Mouse (Mus musculus) liver, embryonic 13.5 days (tissue): ENCODE measurements around the gene Vmn1r48. TPM values are rescaled to one million over a fixed set of nuclear protein-coding genes. Genes with fewer than 3 reads are reported as not detected.
"Not testable (repeated sequence)": the region's sequence is repeated elsewhere in the genome, so short reads cannot be mapped to it uniquely, and the experiment has no call there.

ENCODE experiments used
- ATAC-seq: fragments of 200-750 bp; cut with Nextera tagmentation; 2 replicates; pipeline ENCODE4 v1.8.0; 2017; ENCODE audit warnings: low read depth, mild to moderate bottlenecking, moderate number of reproducible peaks, moderate library complexity
- DNase-seq: peaks from one replicate; pipeline ENCODE4 v3.0.0; 2022
- H3K27ac ChIP-seq: fragments of 300-500 bp; sonication (generic); 2 replicates; pipeline ENCODE4 v1.5.1; 2015; ENCODE audit warnings: moderate library complexity, mild to moderate bottlenecking, inconsistent platforms
- H3K27me3 ChIP-seq: fragments of 300-500 bp; sonication (generic); 2 replicates; pipeline ENCODE4 v1.6.1; 2015; ENCODE audit warnings: mild to moderate bottlenecking, inconsistent platforms
- H3K36me3 ChIP-seq: fragments of 300-500 bp; sonication (generic); 2 replicates; pipeline ENCODE4 v1.6.1; 2015; ENCODE audit warnings: mild to moderate bottlenecking, inconsistent platforms
- H3K4me1 ChIP-seq: fragments of 300-500 bp; sonication (generic); replicated peaks from 2 replicates; pipeline ENCODE4 v1.6.1; 2015; ENCODE audit warnings: inconsistent platforms
- H3K4me2 ChIP-seq: fragments of 300-500 bp; sonication (generic); 2 replicates; pipeline ENCODE4 v1.6.1; 2015; ENCODE audit warnings: inconsistent platforms, mild to moderate bottlenecking, moderate library complexity
- H3K4me3 ChIP-seq: fragments of 300-500 bp; sonication (generic); replicated peaks from 2 replicates; pipeline ENCODE4 v1.5.1; 2015; ENCODE audit warnings: mild to moderate bottlenecking, inconsistent platforms
- H3K9ac ChIP-seq: fragments of 300-500 bp; sonication (generic); 2 replicates; pipeline ENCODE4 v1.6.1; 2015; ENCODE audit warnings: mild to moderate bottlenecking, inconsistent platforms
- H3K9me3 ChIP-seq: fragments of 300-500 bp; sonication (generic); replicated peaks from 2 replicates; pipeline ENCODE4 v1.6.1; 2016; ENCODE audit warnings: inconsistent platforms
- WGBS: fragments of 180-500 bp; shearing (Covaris S2); methylation state at CpG from one replicate; pipeline ENCODE4 v1.1.7; 2015; ENCODE audit not compliant: insufficient replicate concordance; 5-methylcytosine and 5-hydroxymethylcytosine counted together
- polyA plus RNA-seq: library from polyadenylated mRNA; unstranded; fragments of >200 nt; fragmentation: Nextera tagmentation; extraction: Ambion mirVana; gene quantifications from 2 replicates; pipeline ENCODE4 v1.2.1, GENCODE M21; 2015

Gene Vmn1r48
- not detected in 2 replicates for polyA plus RNA-seq

GRCm38 (mm10) chr6:90036741-90037140 is at the start of gene Vmn1r48:
Gene Vmn1r48 (minus strand): TSS chr6:90036841.
- not testable (repeated sequence) for H3K36me3 ChIP-seq, H3K4me3 ChIP-seq, H3K9me3 ChIP-seq, H3K27me3 ChIP-seq, DNase-seq, H3K27ac ChIP-seq, H3K9ac ChIP-seq, ATAC-seq, H3K4me2 ChIP-seq, H3K4me1 ChIP-seq
- no CpG with 5 or more reads among the region's 2 CpGs for WGBS

DNA sequence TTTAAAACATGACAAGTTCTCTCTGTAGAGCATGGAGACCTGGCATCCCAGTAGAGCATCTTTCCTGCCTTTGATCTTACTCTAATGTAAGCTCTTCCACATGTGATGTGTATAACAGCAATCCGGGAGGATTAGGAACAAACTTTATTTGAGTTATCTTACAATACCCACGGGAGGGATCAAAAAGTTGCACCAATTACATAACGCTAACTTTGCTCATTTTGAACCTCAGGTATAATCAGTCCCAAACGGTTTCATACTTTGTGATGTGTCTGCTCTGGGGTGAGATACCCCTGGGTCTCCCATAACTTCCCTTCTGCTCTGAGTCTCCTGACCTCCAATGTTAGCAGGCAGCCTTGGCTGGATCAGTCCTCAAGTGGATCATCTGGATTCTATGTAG is 41.8 kb upstream of the Vmn1r48 start, which contains the start of gene Vmn1r49:
Gene Vmn1r49 (minus strand): TSS at position 101 of the 400 bp plus-strand sequence.
- ATAC-seq (no peak), DNase-seq (no peak)
- no peak within 1 kb of the TSS for H3K4me3 ChIP-seq
- whole genome bisulfite sequencing, result 48% methylated on average over 4 of the region's 4 CpGs
- H3K27ac ChIP-seq, result no peak within 1 kb of the TSS
- H3K4me1 ChIP-seq, result no peaks in the 10 kb centered on the region
- no peaks in the 10 kb centered on the region for H3K36me3 ChIP-seq
- H3K4me2 ChIP-seq, result no peak within 1 kb of the TSS
- 0 out of 2 replicates have a peak, but pooled peaks cover 7% of the 10 kb centered on the region for H3K9me3 ChIP-seq
- H3K27me3 ChIP-seq, result no peaks in the 10 kb centered on the region
- H3K9ac ChIP-seq, result no peak within 1 kb of the TSS

- ATAC-seq, H3K27ac ChIP-seq, H3K4me2 ChIP-seq, H3K27me3 ChIP-seq, H3K9me3 ChIP-seq, H3K4me1 ChIP-seq, H3K9ac ChIP-seq, DNase-seq, H3K4me3 ChIP-seq, H3K36me3 ChIP-seq: not testable (repeated sequence)
- WGBS, result 78% methylated on average over 1 of the region's 1 CpGs
Measured at GRCm38 (mm10) chr6:90015847-90016246, 20.8 kb downstream of the Vmn1r48 start, which contains the start of gene Vmn1r47. Gene Vmn1r47 (plus strand): TSS chr6:90016147.

DNA sequence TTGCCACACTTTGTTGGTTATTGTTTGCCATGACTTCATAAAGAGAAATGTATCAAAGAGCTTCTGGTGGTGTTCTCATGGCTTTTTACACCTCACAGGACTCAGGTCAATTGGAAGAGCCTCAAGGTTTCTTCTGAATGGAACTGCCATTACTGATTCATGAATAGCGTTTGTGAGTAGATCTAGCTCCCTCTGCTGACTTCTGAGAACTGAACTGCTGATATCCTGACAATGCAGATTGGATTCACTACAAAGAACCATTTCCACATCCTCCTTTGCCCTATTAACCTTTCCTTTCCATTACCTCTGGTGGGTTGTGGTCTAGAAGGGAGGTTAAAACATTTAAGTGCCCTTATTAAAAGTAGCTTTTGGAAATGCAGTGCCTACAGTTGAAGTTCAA is 50.7 kb downstream of the Vmn1r48 start:
- no peaks in the 10 kb centered on the region for H3K36me3 ChIP-seq
- no peak overlapping the region for H3K27ac ChIP-seq
- H3K9ac ChIP-seq, result no peak overlapping the region
- ATAC-seq (no peak), DNase-seq (no peak)
- H3K4me3 ChIP-seq, result no peak overlapping the region
- 9% methylated on average over 1 of the region's 1 CpGs for WGBS
- H3K4me1 ChIP-seq, result no peaks in the 10 kb centered on the region
- H3K27me3 ChIP-seq, result no peaks in the 10 kb centered on the region
- no peak overlapping the region for H3K4me2 ChIP-seq
- peaks cover under 1% of the 10 kb centered on the region; the same call in 1 of the 2 replicates for H3K9me3 ChIP-seq

Other genes with a start within 250 kb of the Vmn1r48 start
- not detected in 2 replicates for gene Vmn1r42, start 160.4 kb downstream of the Vmn1r48 start, polyA plus RNA-seq
- not detected in 2 replicates for gene Vmn1r43, start 160.4 kb downstream of the Vmn1r48 start, polyA plus RNA-seq
- gene Vmn1r44, start 153.2 kb downstream of the Vmn1r48 start, polyA plus RNA-seq, result not detected in 2 replicates
- gene Vmn1r45, start 96.2 kb downstream of the Vmn1r48 start, polyA plus RNA-seq, result not detected in 2 replicates
- gene Vmn1r46, start 67.5 kb downstream of the Vmn1r48 start, polyA plus RNA-seq, result not detected in 2 replicates
- gene Vmn1r47, start 20.7 kb downstream of the Vmn1r48 start, polyA plus RNA-seq, result not detected in 2 replicates
- gene Vmn1r49, start 41.7 kb upstream of the Vmn1r48 start, polyA plus RNA-seq, result not detected in 2 replicates
- gene Vmn1r50, start 64.6 kb upstream of the Vmn1r48 start, polyA plus RNA-seq, result not detected in 2 replicates
- gene Vmn1r51, start 85.8 kb upstream of the Vmn1r48 start, polyA plus RNA-seq, result not detected in 2 replicates
- gene Vmn1r52, start 138.0 kb upstream of the Vmn1r48 start, polyA plus RNA-seq, result not detected in 2 replicates
- gene V1ra8, start 166.0 kb upstream of the Vmn1r48 start, polyA plus RNA-seq, result not detected in 2 replicates
- not detected in 2 replicates for gene Vmn1r53, start 187.6 kb upstream of the Vmn1r48 start, polyA plus RNA-seq
- not detected in 2 replicates for gene Vmn1r54, start 209.5 kb upstream of the Vmn1r48 start, polyA plus RNA-seq